Mouse (Mus musculus): ENCODE data around the gene Gm21996. TPM values are rescaled to one million over a fixed set of nuclear protein-coding genes. Genes with fewer than 3 reads are reported as not detected.
"Not testable (repeated sequence)": the region's sequence is repeated elsewhere in the genome, so short reads cannot be mapped to it uniquely, and the experiment has no call there.

The Gm21996 gene
- polyA plus RNA-seq (2015; fragmentation: Nextera tagmentation; extraction: Ambion mirVana) = not detected in 2 replicates

- H3K36me3 ChIP-seq (ENCODE audit: control insufficient read depth, insufficient read depth, low read length); ATAC-seq; H3K4me3 ChIP-seq (ENCODE audit: low read depth, low read length); H3K4me2 ChIP-seq (ENCODE audit: low read length); H3K27me3 ChIP-seq (ENCODE audit: control insufficient read depth, insufficient read depth, low read depth, low read length); H3K9me3 ChIP-seq (replicated peaks; ENCODE audit: control insufficient read depth, low read length, poor library complexity, severe bottlenecking); H3K4me1 ChIP-seq (ENCODE audit: control insufficient read depth, insufficient read depth, low read length); H3K27ac ChIP-seq (ENCODE audit: low read length); H3K9ac ChIP-seq (ENCODE audit: low read depth, low read length): not testable (repeated sequence)
- no CpG with 5 or more reads among the region's 7 CpGs for WGBS
Observed at GRCm38 (mm10) chrY:89745432-89745831, at the start of gene Gm21996. Gene Gm21996, minus strand, starts transcription at chrY:89745532.

Measured in midbrain, embryonic 16.5 days (tissue).